Mouse (Mus musculus) G1E (cell line): ENCODE measurements around the gene Daam1. TPM values are rescaled to one million over a fixed set of nuclear protein-coding genes. Genes with fewer than 3 reads are reported as not detected.
A peak's percentile ranks its signal among the peaks of the same experiment; 100 is the strongest.

Experiments used
- ATAC-seq: 2 replicates; pipeline ENCODE4 v1.8.0; 2016; ENCODE audit warnings: mild to moderate bottlenecking; ENCODE audit not compliant: insufficient number of reproducible peaks, poor library complexity, low FRiP score, severe bottlenecking; ENCODE audit errors: extremely low read depth
- DNase-seq: peaks from one replicate; pipeline ENCODE4 v3.0.0; 2012; ENCODE audit warnings: low spot score
- H3K27me3 ChIP-seq: 2 replicates; pipeline ENCODE4 v1.6.1; 2012; ENCODE audit warnings: mild to moderate bottlenecking, low read length, inconsistent platforms; ENCODE audit not compliant: insufficient read depth
- H3K36me3 ChIP-seq: replicated peaks from 2 replicates; pipeline ENCODE3; 2012; ENCODE audit warnings: mild to moderate bottlenecking, inconsistent platforms
- H3K4me1 ChIP-seq: 2 replicates; pipeline ENCODE4 v1.6.1; 2012; ENCODE audit warnings: low read depth, low read length, inconsistent platforms, mixed read lengths; ENCODE audit not compliant: insufficient read depth
- H3K4me3 ChIP-seq: 2 replicates; pipeline ENCODE4 v1.5.1; 2012; ENCODE audit warnings: low read depth, mild to moderate bottlenecking, inconsistent platforms, low read length, moderate library complexity, mixed read lengths
- H3K9me3 ChIP-seq: replicated peaks from 2 replicates; pipeline ENCODE4 v1.6.1; 2012; ENCODE audit warnings: inconsistent platforms
- CTCF ChIP-seq: IDR thresholded peaks from 2 replicates; pipeline ENCODE4 v1.5.1; 2012; ENCODE audit warnings: low read depth, low read length, inconsistent platforms, mixed read lengths
- GATA1 ChIP-seq: IDR thresholded peaks from 2 replicates; pipeline ENCODE4 v1.6.1; 2012; ENCODE audit warnings: borderline replicate concordance, low read length, inconsistent platforms, mixed read lengths
- GATA2 ChIP-seq: IDR thresholded peaks from 2 replicates; pipeline ENCODE4 v1.6.1; 2012; ENCODE audit warnings: low read depth, low read length, inconsistent platforms, borderline replicate concordance
- POLR2AphosphoS5 ChIP-seq: IDR thresholded peaks from 2 replicates; pipeline ENCODE4 v1.6.1; 2012; ENCODE audit warnings: low read depth, low read length, inconsistent platforms; ENCODE audit not compliant: insufficient replicate concordance
- TAL1 ChIP-seq: conservative IDR thresholded peaks from 2 replicates; pipeline ENCODE4 v1.6.1; 2012; ENCODE audit warnings: low read depth, low read length, inconsistent platforms, mixed read lengths
- polyA plus RNA-seq: library from polyadenylated mRNA; stranded (reverse); fragments of >175 nt; gene quantifications from 2 replicates; pipeline ENCODE4 v1.2.3, GENCODE M21; 2012
- total RNA-seq, 2 experiments: library from RNA; stranded (forward) in 1 of 2; stranded (reverse) in 1 of 2; fragments of 200-1000 nt in 1 of 2; fragments of >200 nt in 1 of 2; fragmentation: Nextera tagmentation in 1 of 2; gene quantifications; 2 replicates each; pipeline ENCODE4 v1.2.3; 2014 to 2017

Gene Daam1
- total and polyA plus RNA-seq, 3 experiments, result 19.8 to 69.8 (median 57.3) TPM

DNA sequence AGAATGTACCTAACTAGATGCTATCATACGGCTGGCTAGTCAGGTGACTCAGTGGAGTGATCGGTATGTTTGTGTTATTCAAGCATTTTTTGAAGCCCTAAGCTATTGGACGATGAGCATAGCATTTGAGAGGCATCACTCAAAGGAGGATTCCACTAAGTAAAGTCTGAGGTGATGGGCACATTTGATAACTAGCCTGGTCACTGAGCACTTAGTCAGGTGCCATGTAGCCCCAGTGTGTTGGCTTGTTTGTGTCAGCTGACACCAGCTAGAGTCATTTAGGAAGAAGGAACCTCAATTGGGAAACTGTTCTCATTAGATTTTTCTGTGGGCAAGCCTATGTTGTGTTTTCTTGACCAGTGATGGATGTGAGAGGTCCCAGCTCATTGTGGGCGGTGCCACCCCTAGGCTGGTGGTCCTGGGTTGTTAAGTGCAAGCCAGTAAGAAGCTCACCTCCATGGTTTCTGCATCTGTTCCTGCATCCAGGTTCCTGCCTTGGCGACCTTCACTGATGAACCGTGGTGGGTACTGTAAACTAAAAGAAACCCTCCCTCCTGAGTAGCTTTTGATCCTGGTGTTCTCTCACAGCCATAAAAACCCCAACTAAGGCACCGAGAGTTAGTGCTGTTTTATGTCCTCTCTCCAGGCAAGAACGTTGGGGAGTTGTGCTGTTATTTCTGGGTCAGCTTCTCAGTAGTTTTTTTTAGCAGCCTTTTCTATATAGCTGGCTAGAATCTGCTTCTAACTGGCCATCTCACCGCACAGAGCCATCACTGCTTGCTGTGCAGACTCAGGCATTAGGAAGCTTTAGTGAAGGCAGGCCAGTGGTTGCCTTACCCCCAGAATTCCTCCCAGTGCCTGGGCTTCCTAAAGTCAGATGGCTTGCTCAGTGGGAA lies 36.7 kb downstream of the Daam1 start:
- Histone ChIP-seq H3K27me3 (no peaks in the 10 kb centered on the region), H3K36me3 (peaks cover 69% of the 10 kb centered on the region), H3K9me3 (no peaks in the 10 kb centered on the region), H3K4me3 (no peak overlapping the region), H3K4me1 (peaks cover 37% of the 10 kb centered on the region)
- ATAC-seq, result no peak
- no peak for DNase-seq
- TF ChIP-seq CTCF (0 out of 2 replicates have a peak, but pooled peaks have one; percentile 14), POLR2AphosphoS5 (no peak), GATA1 (no peak), GATA2 (no peak), TAL1 (no peak)

DNA sequence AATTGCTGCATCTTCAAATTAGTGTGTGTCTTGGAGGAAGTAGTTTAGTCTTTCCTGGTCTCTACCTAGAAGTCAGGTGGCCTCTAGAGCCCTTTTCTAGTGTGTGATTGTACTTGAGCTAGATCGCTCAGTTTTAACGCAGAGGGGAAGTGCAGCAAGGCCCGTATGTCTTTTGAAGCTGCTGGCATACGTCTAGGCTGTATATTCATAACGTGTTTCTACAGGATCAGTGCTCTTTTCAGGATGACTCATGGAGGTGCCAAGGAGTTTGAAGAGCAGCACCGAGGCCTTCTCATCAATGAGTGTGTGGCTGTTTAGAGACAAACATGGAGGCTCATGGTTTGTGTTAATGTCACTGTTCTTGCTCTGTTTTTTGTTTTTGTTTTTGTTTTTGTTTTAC lies 39.8 kb downstream of the Daam1 start:
- ATAC-seq (no peak), DNase-seq (no peak)
- Histone ChIP-seq H3K9me3 (no peaks in the 10 kb centered on the region), H3K4me3 (no peak overlapping the region), H3K27me3 (no peaks in the 10 kb centered on the region), H3K4me1 (peaks cover 40% of the 10 kb centered on the region), H3K36me3 (peaks cover 74% of the 10 kb centered on the region)
- TF ChIP-seq POLR2AphosphoS5 (no peak), GATA2 (no peak), GATA1 (no peak)

DNA sequence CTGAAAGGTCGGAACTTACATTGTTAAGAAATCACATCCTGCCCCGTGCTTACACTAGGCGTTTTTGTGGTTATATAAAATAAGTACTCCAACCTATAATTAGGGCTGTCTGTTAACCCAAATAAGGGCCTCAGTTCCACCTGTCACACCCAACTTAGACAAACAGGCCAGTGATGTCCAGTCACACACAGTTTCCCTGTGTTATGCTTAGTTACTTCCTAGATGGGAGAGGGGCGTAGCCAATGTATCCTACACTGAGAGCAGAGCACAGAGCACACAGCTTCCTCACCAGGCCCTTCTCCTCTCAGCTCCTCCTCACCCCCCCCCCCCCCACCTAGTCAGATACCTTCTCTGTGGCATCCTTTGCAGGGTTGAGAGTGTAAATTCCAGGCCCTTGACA lies 41.5 kb downstream of the Daam1 start:
- no peaks in the 10 kb centered on the region for H3K9me3 ChIP-seq
- ATAC-seq (no peak), DNase-seq (no peak)
- no peak overlapping the region for H3K4me3 ChIP-seq
- peaks cover 79% of the 10 kb centered on the region for H3K36me3 ChIP-seq
- TF ChIP-seq TAL1 (no peak), POLR2AphosphoS5 (no peak), GATA1 (no peak), GATA2 (no peak), CTCF (no peak)
- H3K27me3 ChIP-seq, result no peaks in the 10 kb centered on the region
- H3K4me1 ChIP-seq, result peaks cover 36% of the 10 kb centered on the region

DNA sequence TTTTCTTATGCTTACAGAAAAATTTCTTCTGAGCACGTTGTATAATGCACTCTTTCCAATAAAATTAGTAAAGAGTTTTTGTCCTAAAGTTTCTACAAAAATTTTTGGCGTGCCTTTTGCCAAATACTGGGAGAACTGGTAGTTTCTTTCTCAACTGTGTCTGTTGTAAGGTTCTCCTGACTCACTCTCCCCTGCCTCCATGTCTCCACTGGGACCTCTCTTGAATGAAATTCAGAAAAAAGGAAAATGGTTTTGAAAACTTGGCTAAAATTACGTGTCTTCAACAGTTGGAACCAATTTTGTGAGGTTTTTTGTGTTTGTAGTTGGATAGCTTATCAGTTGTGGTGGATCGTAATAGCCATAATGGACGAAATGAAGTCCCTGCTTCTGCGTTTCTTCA lies 43.7 kb downstream of the Daam1 start:
- peaks cover 75% of the 10 kb centered on the region for H3K36me3 ChIP-seq
- TF ChIP-seq POLR2AphosphoS5, result no peak
- no peak for ATAC-seq
- no peak overlapping the region for H3K4me3 ChIP-seq
- DNase-seq, result no peak
- peaks cover 34% of the 10 kb centered on the region for H3K4me1 ChIP-seq
- H3K27me3 ChIP-seq, result no peaks in the 10 kb centered on the region
- no peaks in the 10 kb centered on the region for H3K9me3 ChIP-seq

DNA sequence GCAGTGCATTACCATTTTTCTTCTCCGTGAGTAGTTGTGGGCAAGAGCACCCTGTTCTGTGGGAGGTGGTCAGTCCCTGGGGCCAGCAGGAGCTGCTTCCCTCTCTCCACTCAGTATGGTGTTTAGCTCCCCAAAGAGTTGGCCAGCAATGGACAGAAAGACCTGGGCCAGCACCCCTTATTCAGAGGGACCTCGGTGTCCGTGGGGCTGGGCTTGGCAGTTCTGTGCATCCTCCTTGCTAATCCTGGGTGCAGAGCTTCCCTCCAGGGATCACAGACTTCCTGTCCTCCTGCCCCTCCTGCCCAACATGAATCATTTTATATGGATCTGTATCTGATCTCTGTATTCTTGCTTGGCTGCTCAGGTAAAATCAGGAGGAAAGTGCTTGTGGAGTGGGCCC lies 44.1 kb downstream of the Daam1 start:
- H3K9me3 ChIP-seq, result no peaks in the 10 kb centered on the region
- peaks cover 33% of the 10 kb centered on the region for H3K4me1 ChIP-seq
- no peak for ATAC-seq
- no peak overlapping the region for H3K4me3 ChIP-seq
- no peak for DNase-seq
- no peaks in the 10 kb centered on the region for H3K27me3 ChIP-seq
- peaks cover 72% of the 10 kb centered on the region for H3K36me3 ChIP-seq
- TF ChIP-seq GATA1, result no peak
- TF ChIP-seq CTCF, result no peak
- no peak for TF ChIP-seq TAL1
- no peak for TF ChIP-seq POLR2AphosphoS5
- TF ChIP-seq GATA2, result no peak

DNA sequence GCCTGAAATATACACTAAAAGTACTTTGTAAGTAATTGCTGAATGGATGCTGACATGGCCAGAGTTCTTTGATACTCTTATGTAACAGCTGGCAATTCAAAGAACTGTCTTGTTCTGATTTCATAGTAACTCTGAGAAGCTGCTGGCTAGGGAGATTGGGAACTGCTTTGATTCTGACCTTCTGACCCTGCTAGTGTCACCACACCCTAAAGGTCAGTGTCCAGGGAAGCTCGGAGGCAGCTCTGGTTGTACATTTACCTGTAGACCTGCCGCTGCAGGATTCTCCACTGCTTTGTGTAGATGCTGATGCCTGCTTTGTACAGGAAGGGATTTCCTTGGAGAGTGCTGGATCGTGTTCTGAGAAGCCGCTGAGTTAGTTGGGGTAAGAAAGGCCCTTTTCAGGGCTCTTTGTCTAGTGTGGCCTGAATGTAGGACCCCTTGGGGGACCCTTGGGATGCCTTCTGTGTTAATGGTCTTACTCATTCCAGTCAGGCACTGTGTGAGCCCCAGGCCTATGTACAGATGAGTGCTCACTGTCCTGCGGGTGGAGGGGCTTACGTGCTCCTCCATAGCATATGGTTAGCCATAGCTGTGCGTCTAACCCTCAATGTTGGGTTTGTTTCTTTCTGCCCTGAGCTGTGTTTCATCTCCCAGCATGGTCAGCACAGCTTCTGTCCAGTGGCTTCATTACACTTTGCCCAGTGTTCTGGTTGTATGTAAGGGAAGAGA lies 45.0 kb downstream of the Daam1 start:
- H3K36me3 ChIP-seq, result peaks cover 63% of the 10 kb centered on the region
- no peak overlapping the region for H3K4me3 ChIP-seq
- H3K27me3 ChIP-seq, result no peaks in the 10 kb centered on the region
- TF ChIP-seq GATA2 (no peak), TAL1 (no peak), POLR2AphosphoS5 (no peak), CTCF (no peak), GATA1 (no peak)
- peaks cover 29% of the 10 kb centered on the region for H3K4me1 ChIP-seq
- no peaks in the 10 kb centered on the region for H3K9me3 ChIP-seq
- ATAC-seq (no peak), DNase-seq (no peak)
